27 mouse cellular contexts compared by ENCODE assay signal in genomic region chr1:81671725-81672124, GRCm38 (mm10).
"Had no signal": no experiment of that assay in that cellular context is flagged by ENCODE, and none has a peak within 500 bp of the region (broad histone marks: within the 10 kb centered on the region; RNA-seq: fewer than 3 reads in every experiment).

No protein-coding gene starts in this region.

- H3K27ac ChIP-seq: gastrocnemius, adult 2 months; heart, embryonic 10.5 days; heart, embryonic 13.5 days; heart, embryonic 15.5 days; hindbrain, embryonic 13.5 days; hindbrain, embryonic 15.5 days; hindbrain, postnatal 0 days; kidney, embryonic 15.5 days; kidney, postnatal 0 days; limb, embryonic 10.5 days; limb, embryonic 12.5 days; liver, embryonic 12.5 days; liver, embryonic 14.5 days had no signal

- H3K36me3 ChIP-seq: heart, embryonic 10.5 days; heart, embryonic 13.5 days; heart, embryonic 15.5 days; hindbrain, embryonic 13.5 days; hindbrain, embryonic 15.5 days; kidney, embryonic 15.5 days; limb, embryonic 10.5 days; limb, embryonic 12.5 days; liver, embryonic 12.5 days had no signal

- H3K9ac ChIP-seq: heart, embryonic 13.5 days; heart, embryonic 15.5 days; hindbrain, embryonic 13.5 days; hindbrain, embryonic 15.5 days; kidney, embryonic 15.5 days; limb, embryonic 12.5 days; liver, embryonic 12.5 days; liver, embryonic 14.5 days had no signal

- ATAC-seq: hindbrain, postnatal 0 days; intestine, embryonic 16.5 days; liver, embryonic 12.5 days had no signal

- H3K27me3 ChIP-seq: heart, embryonic 13.5 days; heart, embryonic 15.5 days; hindbrain, embryonic 13.5 days; hindbrain, embryonic 15.5 days; kidney, embryonic 15.5 days; limb, embryonic 12.5 days; liver, embryonic 12.5 days had no signal

- DNase-seq: gastrocnemius, adult 2 months; gastrocnemius, postnatal 10 days; gastrocnemius, postnatal 25 days; heart, adult 18-20 months; heart, postnatal 14 days; heart, postnatal 36 days; kidney, adult 11 months; kidney, adult 2 months; kidney, adult 9 months; kidney, postnatal 14 days; kidney, postnatal 36 days; layer of hippocampus, adult 9-11 months; layer of hippocampus, postnatal 36 days; liver had no signal

- H3K9me3 ChIP-seq: heart, embryonic 10.5 days; heart, embryonic 13.5 days; heart, embryonic 15.5 days; hindbrain, embryonic 13.5 days; hindbrain, embryonic 15.5 days; kidney, embryonic 15.5 days; limb, embryonic 10.5 days; limb, embryonic 12.5 days; liver, embryonic 12.5 days had no signal

- H3K4me1 ChIP-seq: heart, embryonic 10.5 days; heart, embryonic 13.5 days; heart, embryonic 15.5 days; hindbrain, embryonic 13.5 days; hindbrain, embryonic 15.5 days; kidney, embryonic 15.5 days; limb, embryonic 10.5 days; limb, embryonic 12.5 days; liver, embryonic 12.5 days had no signal

- H3K4me3 ChIP-seq: gastrocnemius, adult 2 months; heart, embryonic 10.5 days; heart, embryonic 13.5 days; heart, embryonic 15.5 days; hindbrain, embryonic 13.5 days; hindbrain, embryonic 15.5 days; kidney, embryonic 15.5 days; limb, embryonic 10.5 days; limb, embryonic 12.5 days; liver, embryonic 12.5 days had no signal

- H3K4me2 ChIP-seq: heart, embryonic 13.5 days; heart, embryonic 15.5 days; hindbrain, embryonic 13.5 days; hindbrain, embryonic 15.5 days; kidney, embryonic 15.5 days; limb, embryonic 12.5 days; liver, embryonic 12.5 days had no signal
